Mouse (Mus musculus): Measurements from ENCODE around the gene Col5a1. TPM values are rescaled to one million over a fixed set of nuclear protein-coding genes. Genes with fewer than 3 reads are reported as not detected.

Col5a1 gene
- polyA plus RNA-seq, 1 experiment from 2014 or later: 33.2 TPM

DNA sequence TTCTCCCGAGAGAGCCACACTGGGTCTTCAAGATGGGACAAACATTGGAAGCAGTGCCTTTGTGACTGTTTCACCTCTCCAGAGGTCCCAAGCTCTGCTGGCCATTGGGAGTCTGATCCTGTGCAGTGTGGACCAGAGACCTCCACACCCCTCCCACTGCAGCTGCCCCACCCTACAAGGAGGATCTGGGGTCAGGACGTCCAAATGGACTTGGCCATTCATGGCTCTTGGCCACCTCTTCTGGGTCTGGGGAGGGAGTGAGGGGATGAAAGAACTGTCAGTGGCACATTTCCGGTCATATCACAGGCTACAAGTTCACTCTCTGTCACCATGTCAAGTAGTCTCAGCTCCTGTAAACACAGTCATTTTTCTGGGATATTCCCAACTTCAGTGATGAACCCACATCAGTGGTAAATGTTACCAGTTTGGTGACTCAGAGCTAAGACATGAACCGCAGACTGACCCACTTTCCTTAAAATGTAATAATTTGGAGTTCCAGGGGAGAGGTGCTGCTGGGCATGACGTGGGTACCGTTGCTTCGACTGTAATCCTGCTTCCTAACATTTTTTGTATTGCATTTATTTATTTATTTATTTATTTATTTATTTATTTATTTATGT is 5.8 kb downstream of the Col5a1 start:
- no peaks in the 10 kb centered on the region for H3K9me3 ChIP-seq (replicated peaks; ENCODE audit: low read length)
- no peaks in the 10 kb centered on the region for H3K27me3 ChIP-seq (ENCODE audit: insufficient read depth, low read length)
- H3K4me2 ChIP-seq (ENCODE audit: low read length): no peak overlapping the region
- H3K36me3 ChIP-seq (ENCODE audit: insufficient read depth, low read length): no peaks in the 10 kb centered on the region
- H3K9ac ChIP-seq (ENCODE audit: low read depth, low read length): no peak overlapping the region
- no peak for ATAC-seq (replicated peaks; ENCODE audit: low FRiP score, low read depth)
- DNase-seq (ENCODE audit: low spot score): no peak
- no peak overlapping the region for H3K4me3 ChIP-seq (replicated peaks; ENCODE audit: low read depth, low read length)
- H3K27ac ChIP-seq: no peak overlapping the region
- WGBS: 89% methylated on average over 7 of the region's 7 CpGs
- peaks cover 15% of the 10 kb centered on the region; the same call in 1 of the 2 replicates for H3K4me1 ChIP-seq (replicated peaks; ENCODE audit: insufficient read depth, low read length)
- TF ChIP-seq CTCF (IDR thresholded peaks at IDR 0.05; ENCODE audit: low read depth): no peak

DNA sequence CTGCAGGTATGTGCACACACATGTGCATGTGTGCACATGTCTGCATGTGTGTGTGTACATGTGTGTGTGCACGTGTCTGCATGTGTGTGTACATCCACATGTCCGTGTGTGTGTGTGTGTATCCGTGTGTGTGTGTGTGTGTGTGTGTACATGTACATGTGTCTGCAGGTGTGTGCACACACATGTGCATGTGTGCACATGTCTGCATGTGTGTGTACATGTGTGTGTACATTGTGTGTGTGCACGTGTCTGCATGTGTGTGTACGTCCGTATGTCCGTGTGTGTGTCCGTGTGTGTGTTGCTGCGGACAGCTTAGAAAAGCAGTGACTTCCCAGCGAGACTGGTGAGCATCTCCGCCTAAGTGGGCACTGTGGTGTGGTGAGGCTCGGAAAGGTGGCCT is 6.8 kb downstream of the Col5a1 start:
- no peak for DNase-seq (ENCODE audit: low spot score)
- WGBS: 92% methylated on average over 12 of the region's 12 CpGs
- no peak overlapping the region for H3K4me2 ChIP-seq (ENCODE audit: low read length)
- no peaks in the 10 kb centered on the region for H3K9me3 ChIP-seq (replicated peaks; ENCODE audit: low read length)
- no peak overlapping the region for H3K4me3 ChIP-seq (replicated peaks; ENCODE audit: low read depth, low read length)
- no peaks in the 10 kb centered on the region for H3K36me3 ChIP-seq (ENCODE audit: insufficient read depth, low read length)
- no peak overlapping the region for H3K9ac ChIP-seq (ENCODE audit: low read depth, low read length)
- no peaks in the 10 kb centered on the region for H3K27me3 ChIP-seq (ENCODE audit: insufficient read depth, low read length)
- H3K27ac ChIP-seq: no peak overlapping the region
- ATAC-seq (replicated peaks; ENCODE audit: low FRiP score, low read depth): no peak
- no peak for TF ChIP-seq CTCF (IDR thresholded peaks at IDR 0.05; ENCODE audit: low read depth)
- peaks cover 13% of the 10 kb centered on the region; the same call in 1 of the 2 replicates for H3K4me1 ChIP-seq (replicated peaks; ENCODE audit: insufficient read depth, low read length)

DNA sequence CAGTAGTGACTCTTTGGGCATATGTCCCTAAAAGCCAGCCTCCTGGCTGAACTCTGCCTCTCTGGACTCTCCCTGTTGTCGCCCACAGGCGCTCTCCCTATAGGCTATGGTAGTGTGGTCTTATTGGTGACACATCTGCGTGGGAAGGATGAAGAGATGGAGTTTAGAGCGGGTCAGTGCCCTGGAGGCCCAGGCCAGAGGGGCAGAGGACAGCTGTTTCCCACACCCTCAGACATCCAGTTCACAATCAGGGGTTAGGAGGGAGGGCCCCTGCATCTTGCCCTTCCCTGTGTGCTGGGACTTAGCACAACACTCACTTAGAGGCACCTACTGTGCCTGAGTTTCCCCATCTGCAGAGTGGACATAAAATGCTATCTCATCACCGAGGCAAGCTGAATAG is 8.8 kb downstream of the Col5a1 start:
- Histone ChIP-seq H3K27me3 (ENCODE audit: insufficient read depth, low read length) (no peaks in the 10 kb centered on the region), H3K4me3 (replicated peaks; ENCODE audit: low read depth, low read length) (no peak overlapping the region), H3K9me3 (replicated peaks; ENCODE audit: low read length) (no peaks in the 10 kb centered on the region), H3K36me3 (ENCODE audit: insufficient read depth, low read length) (no peaks in the 10 kb centered on the region), H3K4me1 (replicated peaks; ENCODE audit: insufficient read depth, low read length) (0 out of 2 replicates have a peak, but pooled peaks cover under 1% of the 10 kb centered on the region), H3K4me2 (ENCODE audit: low read length) (no peak overlapping the region), H3K27ac (no peak overlapping the region), H3K9ac (ENCODE audit: low read depth, low read length) (no peak overlapping the region)
- TF ChIP-seq CTCF (IDR thresholded peaks at IDR 0.05; ENCODE audit: low read depth): no peak
- WGBS: 77% methylated on average over 5 of the region's 5 CpGs
- no peak for ATAC-seq (replicated peaks; ENCODE audit: low FRiP score, low read depth)
- DNase-seq (ENCODE audit: low spot score): no peak

DNA sequence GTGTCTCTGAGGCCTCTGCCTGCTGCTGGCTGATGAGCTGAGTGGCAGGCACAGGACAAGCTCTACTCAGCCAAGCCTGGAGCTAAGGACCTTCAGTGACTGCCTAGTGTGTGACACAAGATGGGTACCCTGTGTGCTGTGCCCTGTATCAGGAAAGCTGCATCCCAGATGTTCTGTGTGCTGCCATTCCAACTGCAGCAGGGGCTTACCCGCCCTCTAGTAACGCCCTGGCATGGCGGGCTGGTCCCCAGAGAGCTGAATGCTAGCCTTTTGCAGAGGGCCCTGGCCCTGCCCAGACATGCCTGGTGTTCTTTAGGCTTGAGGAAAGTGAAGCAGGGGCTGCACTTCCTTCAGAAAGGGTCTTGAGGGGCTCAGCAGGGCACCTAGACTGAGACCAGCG is 9.4 kb downstream of the Col5a1 start:
- no peak for TF ChIP-seq CTCF (IDR thresholded peaks at IDR 0.05; ENCODE audit: low read depth)
- no peak for DNase-seq (ENCODE audit: low spot score)
- ATAC-seq (replicated peaks; ENCODE audit: low FRiP score, low read depth): no peak

DNA sequence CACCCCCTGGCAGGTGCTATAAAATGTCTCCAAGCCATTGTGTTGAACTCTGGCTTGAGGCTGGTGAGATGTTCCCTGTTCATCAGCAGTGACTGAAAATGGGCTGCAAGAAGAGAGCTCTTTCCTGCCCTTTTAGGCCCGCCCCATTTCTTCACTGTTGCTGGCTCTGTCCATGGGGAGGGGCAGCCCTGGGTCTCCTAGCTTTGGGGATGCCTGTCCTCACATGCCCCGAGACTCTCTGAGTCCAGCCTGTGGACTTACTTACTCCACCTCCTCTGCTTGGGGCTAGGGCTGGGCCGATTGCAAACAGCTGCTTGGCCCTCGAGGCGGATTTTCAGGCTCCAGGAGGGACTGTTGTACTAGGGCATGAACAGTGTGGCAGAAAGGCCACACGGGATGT is 10.9 kb downstream of the Col5a1 start:
- Histone ChIP-seq H3K4me1 (replicated peaks; ENCODE audit: insufficient read depth, low read length) (no peaks in the 10 kb centered on the region), H3K9me3 (replicated peaks; ENCODE audit: low read length) (no peaks in the 10 kb centered on the region), H3K27me3 (ENCODE audit: insufficient read depth, low read length) (no peaks in the 10 kb centered on the region), H3K4me3 (replicated peaks; ENCODE audit: low read depth, low read length) (no peak overlapping the region), H3K36me3 (ENCODE audit: insufficient read depth, low read length) (no peaks in the 10 kb centered on the region), H3K4me2 (ENCODE audit: low read length) (no peak overlapping the region), H3K9ac (ENCODE audit: low read depth, low read length) (no peak overlapping the region), H3K27ac (no peak overlapping the region)
- 64% methylated on average over 6 of the region's 6 CpGs for WGBS
- DNase-seq (ENCODE audit: low spot score) (no peak), ATAC-seq (replicated peaks; ENCODE audit: low FRiP score, low read depth) (no peak)
- no peak for TF ChIP-seq CTCF (IDR thresholded peaks at IDR 0.05; ENCODE audit: low read depth)

More for the DNA sequence above, 9.4 kb downstream of the Col5a1 start:
- H3K9me3 ChIP-seq (replicated peaks; ENCODE audit: low read length): no peaks in the 10 kb centered on the region
- no peak overlapping the region for H3K4me3 ChIP-seq (replicated peaks; ENCODE audit: low read depth, low read length)
- H3K36me3 ChIP-seq (ENCODE audit: insufficient read depth, low read length): no peaks in the 10 kb centered on the region
- WGBS: 89% methylated on average over 4 of the region's 4 CpGs
- no peaks in the 10 kb centered on the region for H3K4me1 ChIP-seq (replicated peaks; ENCODE audit: insufficient read depth, low read length)
- H3K9ac ChIP-seq (ENCODE audit: low read depth, low read length): 0 out of 2 replicates have a peak overlapping the region, but pooled peaks have one; percentile 4
- no peak overlapping the region for H3K27ac ChIP-seq
- no peaks in the 10 kb centered on the region for H3K27me3 ChIP-seq (ENCODE audit: insufficient read depth, low read length)
- H3K4me2 ChIP-seq (ENCODE audit: low read length): no peak overlapping the region

DNA sequence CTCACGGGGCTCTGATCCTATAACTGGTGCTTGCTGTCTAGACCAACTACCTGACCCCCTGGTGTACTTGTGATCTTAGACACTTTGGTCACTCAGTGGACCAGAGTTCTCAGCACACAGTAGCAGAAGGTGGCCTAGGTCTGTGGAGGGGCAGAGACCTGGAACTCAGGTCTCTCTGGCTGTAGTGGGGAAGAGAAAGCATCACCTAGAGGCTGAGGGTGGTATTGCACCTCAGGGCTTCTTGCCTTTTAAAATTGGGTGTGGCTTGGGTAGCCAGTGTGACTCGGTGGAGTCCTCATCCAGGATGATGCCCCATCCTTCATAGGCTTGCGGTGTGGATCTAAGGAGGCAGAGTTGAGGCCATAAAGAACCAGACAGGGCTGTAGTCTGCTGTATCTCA is 13.7 kb downstream of the Col5a1 start:
- ATAC-seq (replicated peaks; ENCODE audit: low FRiP score, low read depth): no peak
- Histone ChIP-seq H3K36me3 (ENCODE audit: insufficient read depth, low read length) (no peaks in the 10 kb centered on the region), H3K27ac (no peak overlapping the region), H3K27me3 (ENCODE audit: insufficient read depth, low read length) (no peaks in the 10 kb centered on the region), H3K9ac (ENCODE audit: low read depth, low read length) (no peak overlapping the region), H3K9me3 (replicated peaks; ENCODE audit: low read length) (no peaks in the 10 kb centered on the region), H3K4me3 (replicated peaks; ENCODE audit: low read depth, low read length) (no peak overlapping the region), H3K4me2 (ENCODE audit: low read length) (no peak overlapping the region), H3K4me1 (replicated peaks; ENCODE audit: insufficient read depth, low read length) (no peaks in the 10 kb centered on the region)
- WGBS: 60% methylated on average over 3 of the region's 3 CpGs
- DNase-seq (ENCODE audit: low spot score): peak; percentile 40
- TF ChIP-seq CTCF (IDR thresholded peaks at IDR 0.05; ENCODE audit: low read depth): peak; percentile 62; the same call in 1 of the 2 replicates

DNA sequence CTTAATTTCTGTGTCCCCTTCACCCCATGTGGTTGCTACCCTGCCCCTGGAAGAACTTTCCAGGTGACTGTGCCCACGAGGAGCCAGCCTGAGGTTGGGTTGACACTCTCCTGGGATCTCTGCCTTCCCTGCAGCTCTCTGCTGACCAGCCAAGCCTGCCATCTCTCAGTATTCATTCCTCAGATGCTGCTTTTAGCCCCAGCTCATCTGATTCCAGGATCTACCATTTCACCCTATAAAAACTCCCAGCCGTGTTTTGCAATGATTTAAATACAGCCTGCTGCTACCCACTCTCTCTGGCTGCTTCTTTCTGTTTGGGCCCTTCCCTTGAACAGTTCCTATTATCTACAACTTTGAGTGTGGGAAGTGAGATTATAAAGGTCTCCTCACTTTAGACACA is 14.9 kb downstream of the Col5a1 start:
- ATAC-seq (replicated peaks; ENCODE audit: low FRiP score, low read depth): no peak
- Histone ChIP-seq H3K9me3 (replicated peaks; ENCODE audit: low read length) (no peaks in the 10 kb centered on the region), H3K27me3 (ENCODE audit: insufficient read depth, low read length) (no peaks in the 10 kb centered on the region), H3K4me1 (replicated peaks; ENCODE audit: insufficient read depth, low read length) (no peaks in the 10 kb centered on the region), H3K4me3 (replicated peaks; ENCODE audit: low read depth, low read length) (no peak overlapping the region), H3K36me3 (ENCODE audit: insufficient read depth, low read length) (no peaks in the 10 kb centered on the region), H3K27ac (no peak overlapping the region), H3K9ac (ENCODE audit: low read depth, low read length) (no peak overlapping the region), H3K4me2 (ENCODE audit: low read length) (no peak overlapping the region)
- DNase-seq (ENCODE audit: low spot score): no peak
- 50% methylated on average over 2 of the region's 2 CpGs for WGBS
- TF ChIP-seq CTCF (IDR thresholded peaks at IDR 0.05; ENCODE audit: low read depth): no peak

Data from kidney, postnatal 0 days (tissue).